Mouse (Mus musculus) layer of hippocampus, adult 11-12 months (tissue): ENCODE measurements around the gene Anks1.
A peak's percentile ranks its signal among the peaks of the same experiment; 100 is the strongest.
"Not testable (repeated sequence)": the region's sequence is repeated elsewhere in the genome, so short reads cannot be mapped to it uniquely, and the experiment has no call there.

ENCODE experiments used
- DNase-seq: peaks from one replicate; pipeline ENCODE4 v3.0.0; 2022; ENCODE audit warnings: low spot score

The Anks1 gene

GRCm38 (mm10) chr17:27931826-27932225 is 22.7 kb downstream of the Anks1 start:
- DNase-seq: no peak

DNA sequence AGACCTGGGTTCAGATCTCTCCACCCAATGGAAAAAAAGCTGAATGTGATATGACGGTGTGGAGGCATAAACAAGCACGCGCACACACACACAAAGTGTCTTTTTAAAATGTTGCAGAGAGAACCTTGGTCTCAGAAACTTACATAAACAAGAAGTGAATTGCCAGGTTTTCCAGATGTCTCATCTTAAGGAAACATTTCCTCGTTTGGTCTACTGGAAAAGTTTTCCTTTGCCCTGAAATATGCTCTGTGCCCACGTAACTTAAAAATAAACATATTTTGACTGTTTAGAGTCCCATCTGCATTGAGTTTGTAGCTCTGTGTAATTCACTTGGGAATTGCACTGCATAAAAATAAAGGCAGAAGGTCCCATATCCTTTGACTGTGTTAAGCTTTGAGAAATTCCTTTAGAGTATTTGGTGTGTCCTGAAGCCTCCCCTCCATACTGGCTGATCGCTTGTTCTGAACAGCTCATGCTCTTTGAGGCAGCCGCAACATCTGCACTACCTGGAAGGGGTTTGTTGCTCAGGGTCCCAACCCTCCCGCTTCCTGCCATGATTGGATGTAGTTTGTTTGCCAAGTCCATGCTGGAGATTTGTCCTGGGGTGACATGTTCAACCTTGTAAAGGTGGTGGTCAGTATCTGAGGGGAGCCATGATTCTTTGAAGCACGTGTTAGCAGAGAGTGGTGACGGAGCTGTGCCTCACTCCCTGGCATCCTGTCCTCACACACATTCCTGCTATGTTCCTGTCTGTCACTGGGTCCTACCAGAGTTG is 25.2 kb downstream of the Anks1 start:
- no peak for DNase-seq

- no peak for DNase-seq
These were observed 26.0 kb downstream of the Anks1 start for GRCm38 (mm10) chr17:27935091-27935490.

GRCm38 (mm10) chr17:27937054-27937615 is 28.0 kb downstream of the Anks1 start:
- DNase-seq: no peak

DNA sequence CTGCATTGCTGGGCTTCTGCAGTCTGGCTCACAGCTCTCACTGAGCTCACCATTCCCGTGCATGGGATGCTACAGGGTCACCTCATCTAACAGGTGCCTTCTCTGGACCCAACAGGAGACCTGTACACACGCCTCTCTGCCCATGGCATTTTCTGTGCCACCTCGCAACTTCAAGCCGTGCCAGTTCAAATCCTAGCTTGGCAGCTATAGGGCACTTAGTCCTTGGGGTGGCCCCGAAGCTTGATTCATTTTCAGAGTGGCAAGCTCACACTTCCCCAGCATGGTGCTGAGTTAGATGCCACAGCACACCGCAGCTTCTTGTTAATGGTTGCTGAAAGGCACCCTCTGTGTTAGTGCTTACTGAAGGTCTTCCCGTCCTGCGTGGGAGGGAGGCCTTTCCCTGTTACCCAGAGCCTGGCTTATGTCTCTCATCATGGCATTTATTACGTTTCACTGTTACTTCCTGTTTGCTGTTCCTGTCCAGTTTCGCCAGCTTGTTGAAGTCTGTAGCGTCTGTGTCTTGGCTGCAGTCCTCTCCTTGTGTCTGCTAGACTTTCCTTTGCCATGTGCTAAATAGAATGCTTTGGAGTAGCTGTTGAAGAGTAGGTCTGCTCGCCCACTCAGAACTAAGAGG is 29.1 kb downstream of the Anks1 start:
- peak; percentile 23 for DNase-seq

GRCm38 (mm10) chr17:27939028-27939427 is 29.9 kb downstream of the Anks1 start:
- no peak for DNase-seq

GRCm38 (mm10) chr17:27940352-27940751 is 31.2 kb downstream of the Anks1 start:
- DNase-seq: no peak

- DNase-seq: no peak
These were observed 32.1 kb downstream of the Anks1 start for GRCm38 (mm10) chr17:27941178-27941577.

DNA sequence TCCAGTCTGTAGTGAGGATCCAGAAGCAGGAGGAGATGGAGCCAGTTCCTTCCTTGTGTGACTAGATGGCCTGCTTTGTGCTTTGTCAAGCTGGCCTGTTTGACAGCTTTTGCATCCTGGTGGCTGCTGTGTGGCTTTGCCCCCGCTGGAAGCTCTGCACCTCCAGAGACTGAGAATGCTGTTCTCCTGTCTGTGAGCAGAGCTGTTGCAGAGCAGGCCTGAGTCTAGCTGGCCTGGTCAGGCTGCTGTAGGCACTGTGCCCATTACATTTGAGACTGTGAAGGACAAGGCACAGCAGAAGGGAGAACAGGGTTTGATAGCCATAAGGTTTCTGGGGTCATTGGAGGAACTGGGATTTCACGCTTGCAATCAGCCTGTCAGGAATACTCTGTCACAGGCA is 32.6 kb downstream of the Anks1 start:
- DNase-seq: no peak

GRCm38 (mm10) chr17:27942131-27942530 is 33.0 kb downstream of the Anks1 start:
- no peak for DNase-seq

DNA sequence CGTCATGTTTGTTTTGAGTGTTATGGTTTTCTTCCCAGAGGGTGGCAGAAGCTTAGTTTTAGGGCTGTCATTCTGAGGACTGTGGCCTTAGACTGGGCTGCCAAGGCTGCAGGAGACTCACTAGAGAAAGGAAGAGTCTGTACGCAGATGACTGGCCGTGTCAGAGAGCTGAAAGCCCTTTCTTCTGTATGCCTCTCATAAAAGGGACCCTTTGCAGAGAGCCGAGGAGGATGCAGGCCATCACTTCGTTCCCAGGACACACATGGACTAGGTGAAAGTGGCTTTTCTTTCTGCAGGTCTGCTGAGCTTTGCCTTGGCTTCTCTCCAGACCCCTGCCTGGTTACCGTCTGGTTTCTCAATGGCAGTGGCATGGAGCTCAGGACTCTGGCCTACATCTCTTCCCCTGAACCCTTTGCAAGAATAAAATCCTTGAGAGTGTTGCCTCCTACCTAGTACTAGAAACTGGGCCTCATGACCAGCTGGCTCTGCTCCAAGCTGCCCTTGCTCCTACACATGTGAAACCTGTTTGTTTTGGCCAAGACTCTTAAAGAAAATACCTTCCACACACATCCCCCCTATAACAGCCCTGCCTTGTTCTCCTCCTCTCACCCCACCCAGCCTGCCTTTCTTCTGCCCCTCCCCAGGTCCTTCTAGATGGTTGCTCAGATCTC is 36.6 kb downstream of the Anks1 start:
- no peak for DNase-seq

GRCm38 (mm10) chr17:27946371-27946770 is 37.3 kb downstream of the Anks1 start:
- no peak for DNase-seq

DNA sequence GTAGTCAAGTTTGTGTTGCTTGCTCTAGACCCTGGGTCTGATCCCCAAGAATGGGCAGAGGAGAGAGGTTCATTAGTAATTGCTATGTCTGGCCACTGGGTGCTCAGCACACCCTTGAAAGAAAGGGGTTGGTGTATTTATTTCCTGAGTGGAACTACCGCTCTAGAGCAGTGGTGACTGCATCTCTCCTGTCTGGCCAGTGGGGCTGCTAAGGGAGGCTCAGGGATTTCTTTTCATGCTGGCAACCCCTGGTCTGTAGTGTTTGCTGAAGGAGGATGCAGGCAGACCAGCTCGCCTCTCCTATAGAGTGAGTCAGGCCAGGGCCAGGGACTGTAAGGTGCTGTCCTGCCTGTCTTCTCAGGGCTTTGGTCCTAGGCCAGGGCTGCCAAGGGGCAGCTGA is 38.0 kb downstream of the Anks1 start:
- no peak for DNase-seq

GRCm38 (mm10) chr17:27953136-27953535 is 44.0 kb downstream of the Anks1 start:
- no peak for DNase-seq

DNA sequence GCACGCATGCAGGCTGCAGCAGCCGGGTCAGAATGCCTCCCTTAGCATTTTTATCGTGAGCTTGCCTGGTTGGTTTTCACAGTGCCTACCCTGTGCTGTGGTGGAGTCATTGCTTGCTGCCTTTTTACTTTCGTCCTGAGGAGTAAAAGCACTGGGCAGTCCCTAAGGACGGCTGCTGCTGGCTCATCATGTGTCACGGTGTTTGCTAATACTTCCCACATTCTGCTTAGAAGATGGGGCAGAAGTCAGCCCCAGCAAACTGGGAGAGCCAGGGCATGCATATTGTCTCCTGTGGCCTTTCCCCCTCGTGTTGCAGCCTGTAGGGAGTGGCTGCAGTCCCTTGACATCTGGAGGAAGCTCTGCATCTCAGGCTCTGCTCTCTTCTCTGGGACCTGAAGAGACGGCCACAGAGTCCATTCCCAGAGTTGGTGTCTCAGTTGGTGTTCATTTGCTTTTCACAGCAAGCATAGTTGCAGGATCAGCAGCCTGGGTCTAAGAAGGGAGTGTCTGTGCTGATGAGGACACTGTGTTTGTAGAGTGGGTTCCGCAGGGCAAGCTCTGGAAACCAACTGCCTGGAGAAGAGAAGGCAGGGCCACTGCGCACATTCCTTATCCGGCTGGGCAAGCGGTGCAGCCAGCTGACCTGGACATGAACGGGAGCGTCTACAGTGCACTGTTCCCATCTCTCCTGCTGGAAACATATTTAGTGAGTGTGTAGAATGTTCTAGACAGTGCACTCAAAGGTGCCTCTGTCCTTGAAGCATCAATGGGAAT is 45.7 kb downstream of the Anks1 start:
- no peak for DNase-seq

GRCm38 (mm10) chr17:27957649-27958048 is 48.5 kb downstream of the Anks1 start:
- DNase-seq: no peak

- DNase-seq: peak; percentile 26
These were observed 51.3 kb downstream of the Anks1 start for GRCm38 (mm10) chr17:27960128-27961111.

- DNase-seq: not testable (repeated sequence)
These were observed 54.0 kb downstream of the Anks1 start for GRCm38 (mm10) chr17:27963120-27963519.

GRCm38 (mm10) chr17:27964607-27965006 is 55.5 kb downstream of the Anks1 start:
- no peak for DNase-seq

DNA sequence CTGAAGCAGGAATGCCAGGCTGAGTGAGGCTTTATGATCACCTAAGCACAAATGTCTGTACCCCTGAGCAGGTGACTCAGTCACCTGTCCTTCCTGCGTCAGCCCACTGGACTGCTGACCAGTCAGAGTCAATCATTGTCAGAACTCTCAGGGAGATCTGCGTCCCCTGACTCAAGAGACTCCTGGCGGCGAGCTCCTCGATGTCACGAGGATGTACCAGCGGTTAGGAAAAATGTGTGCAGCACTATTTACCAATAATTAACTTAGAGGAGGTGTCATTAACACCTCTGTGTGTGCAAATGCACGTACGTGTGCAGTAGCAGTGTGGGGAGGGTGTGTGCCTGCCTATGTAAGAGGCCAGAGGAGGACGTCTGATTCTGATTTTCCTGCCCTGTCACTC is 56.2 kb downstream of the Anks1 start:
- DNase-seq: no peak

- DNase-seq: no peak
These were observed 57.0 kb downstream of the Anks1 start for GRCm38 (mm10) chr17:27966056-27966455.
